Mouse (Mus musculus) layer of hippocampus, postnatal 14 days (tissue): Measurements from ENCODE around the gene Git1. TPM values are rescaled to one million over a fixed set of nuclear protein-coding genes. Genes with fewer than 3 reads are reported as not detected.

Experiments
- DNase-seq, 2 experiments: peaks; one replicate each; pipeline ENCODE4 v3.0.0; 2021 to 2022; ENCODE audit warnings: low spot score in 2 of 2, mixed read lengths in 1 of 2
- total RNA-seq, 2 experiments: library from RNA; stranded (reverse); gene quantifications; 2 replicates each; pipeline ENCODE4 v1.2.3; 2021

The Git1 gene
- total RNA-seq, 2 experiments from 2014 or later = 164 to 177 TPM

DNA sequence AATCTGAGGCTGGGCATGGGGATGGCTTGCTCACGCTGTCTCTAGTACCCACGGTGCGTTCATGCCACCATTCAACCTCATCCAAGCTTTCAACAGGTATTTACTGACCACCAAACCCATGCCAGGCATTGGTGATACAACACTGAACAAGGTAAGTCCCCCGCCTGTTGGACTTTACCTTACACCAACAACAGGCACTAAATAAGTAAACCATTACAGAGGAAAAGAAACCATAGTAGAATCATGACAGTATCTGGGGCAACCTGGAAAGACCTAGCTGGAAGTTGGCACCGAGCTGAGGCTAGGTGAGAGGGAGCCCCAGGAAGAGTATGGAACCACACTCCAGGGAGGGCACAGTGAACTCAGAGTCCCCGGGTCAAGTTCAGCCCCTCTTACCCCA, 16.5 kb upstream of the Git1 start:
- DNase-seq = no peak

DNA sequence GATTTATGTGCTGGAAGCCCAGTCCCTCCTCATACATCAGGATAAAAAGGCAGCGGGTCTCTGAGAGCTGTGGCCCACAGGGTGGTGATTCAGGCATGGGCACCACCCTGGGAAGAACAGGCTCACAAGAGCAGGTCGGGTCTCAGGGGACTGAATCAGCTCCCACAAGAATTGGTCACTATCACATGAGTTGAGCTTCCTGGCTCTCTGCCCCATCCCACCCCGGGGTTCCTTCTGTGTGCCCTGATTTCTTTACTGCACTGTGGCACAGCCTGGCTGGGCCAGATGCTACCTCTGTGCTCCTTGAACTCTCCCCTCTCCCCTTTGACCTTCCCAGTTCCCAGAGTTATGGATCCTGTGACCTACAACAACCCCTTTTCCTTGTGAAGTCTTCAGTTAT, 10.3 kb upstream of the Git1 start:
- no peak for DNase-seq

DNA sequence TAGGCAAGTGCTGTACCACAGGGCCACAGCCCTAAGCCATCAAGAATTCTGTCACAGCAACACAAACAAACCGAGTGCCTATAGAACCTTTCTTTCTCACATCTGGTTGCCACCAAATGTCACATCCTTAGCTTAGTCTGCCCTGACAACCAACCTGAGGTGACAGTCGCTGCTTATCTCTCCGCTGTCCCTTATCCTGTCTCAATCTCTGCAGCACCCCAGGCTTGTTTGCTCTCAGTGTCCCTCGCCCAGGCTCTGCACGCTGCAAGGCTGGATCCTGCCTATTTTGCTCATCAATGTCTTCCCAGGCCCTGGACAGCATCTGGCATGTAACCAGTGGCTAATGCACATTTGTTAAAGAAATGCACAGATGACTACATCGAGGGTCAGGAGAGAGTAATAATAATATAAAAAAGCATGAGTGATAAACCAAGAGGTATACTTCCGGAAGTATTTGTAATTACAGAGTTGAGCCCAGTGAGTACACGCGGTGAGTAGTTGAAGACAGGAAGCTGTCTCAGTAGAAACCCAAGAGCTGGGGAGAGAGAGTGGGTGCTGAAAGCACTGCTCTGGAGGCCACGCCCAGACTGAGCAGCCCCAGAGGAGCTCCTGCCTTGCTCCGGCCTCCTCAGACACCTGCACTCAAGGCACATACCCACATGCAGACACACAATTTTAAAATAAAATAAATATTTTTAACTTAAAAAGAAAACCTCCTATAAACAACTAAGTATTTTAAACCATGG, 9.7 kb upstream of the Git1 start:
- no peak for DNase-seq

DNA sequence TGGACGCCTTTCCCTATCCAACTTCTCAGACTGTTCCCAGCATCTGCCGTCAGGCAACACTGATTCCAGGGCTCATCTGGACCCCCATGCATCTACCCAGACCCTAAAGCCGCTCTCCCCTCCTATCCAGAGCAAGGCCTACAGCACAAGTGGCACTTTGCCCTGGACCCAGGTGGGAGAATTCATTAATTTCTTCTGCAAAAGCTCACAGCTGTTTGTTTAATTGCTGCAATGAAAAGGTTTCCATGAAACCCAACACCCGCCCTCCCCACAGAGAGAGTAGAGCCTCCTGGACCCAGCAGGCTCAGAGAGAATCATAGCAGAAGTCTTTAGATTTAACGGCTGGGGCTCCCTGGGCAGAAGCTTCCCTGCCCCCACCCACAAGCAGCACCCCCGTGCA, 8.1 kb upstream of the Git1 start:
- no peak for DNase-seq

DNA sequence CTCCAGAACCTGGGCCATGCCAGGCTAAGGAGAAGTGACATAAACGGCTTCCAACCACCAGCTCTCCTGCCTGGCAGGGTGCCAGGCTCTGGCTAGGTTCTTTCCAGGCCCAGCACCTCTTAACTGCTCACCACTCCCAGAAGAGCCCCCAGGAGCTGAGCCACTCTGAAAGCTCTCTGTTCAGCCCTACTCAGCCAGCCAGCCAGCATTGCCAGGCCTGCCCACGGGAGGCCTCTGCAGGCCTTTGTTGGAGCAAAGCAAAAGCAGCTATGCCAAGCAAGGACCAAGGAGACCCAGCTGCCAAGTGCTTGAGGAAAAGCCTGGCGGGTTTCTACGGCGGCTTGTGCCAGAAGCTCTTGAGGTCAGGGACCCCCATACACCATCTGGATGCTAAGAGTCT, 6.6 kb upstream of the Git1 start:
- peak; percentile 56 to 76 for DNase-seq

DNA sequence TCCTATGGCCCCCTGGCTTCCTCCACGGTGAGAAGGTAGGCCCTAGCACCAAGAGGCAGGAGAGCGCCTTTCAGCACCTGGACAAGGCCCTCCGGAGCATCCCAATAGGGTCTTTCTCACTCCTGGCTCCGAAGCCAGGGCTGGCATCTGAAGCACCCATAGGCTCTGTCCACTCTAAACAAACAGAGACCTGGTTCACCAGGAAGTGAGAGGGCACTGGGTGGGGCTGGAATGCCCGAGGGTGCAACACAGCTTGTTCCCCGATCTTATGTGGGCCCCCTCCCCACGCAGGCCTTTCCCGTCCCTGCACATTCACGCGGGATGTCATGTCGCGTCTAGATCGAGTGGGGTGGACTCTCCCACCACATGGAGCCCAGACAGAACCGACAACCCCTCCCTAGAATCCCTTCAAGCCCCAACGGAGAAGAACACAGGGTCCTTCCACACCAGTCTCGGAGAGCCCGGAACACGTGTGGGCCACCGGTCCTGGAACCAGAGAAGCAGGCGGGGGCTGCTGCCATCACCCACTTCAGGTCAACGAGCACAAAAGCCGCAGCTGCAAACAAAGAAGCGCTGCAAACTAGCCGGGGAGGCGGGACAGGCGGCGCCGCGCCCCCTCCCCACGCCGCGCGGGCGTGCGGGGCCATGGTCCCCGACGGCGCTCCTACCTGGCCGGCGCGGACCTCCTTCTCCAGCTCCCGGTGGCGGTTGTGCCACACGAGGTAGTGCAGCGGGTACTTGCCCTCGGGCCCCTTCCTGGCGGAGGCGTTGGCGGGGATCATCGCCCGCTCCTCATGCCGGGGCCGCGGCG, 4.4 kb upstream of the Git1 start:
- DNase-seq = no peak

DNA sequence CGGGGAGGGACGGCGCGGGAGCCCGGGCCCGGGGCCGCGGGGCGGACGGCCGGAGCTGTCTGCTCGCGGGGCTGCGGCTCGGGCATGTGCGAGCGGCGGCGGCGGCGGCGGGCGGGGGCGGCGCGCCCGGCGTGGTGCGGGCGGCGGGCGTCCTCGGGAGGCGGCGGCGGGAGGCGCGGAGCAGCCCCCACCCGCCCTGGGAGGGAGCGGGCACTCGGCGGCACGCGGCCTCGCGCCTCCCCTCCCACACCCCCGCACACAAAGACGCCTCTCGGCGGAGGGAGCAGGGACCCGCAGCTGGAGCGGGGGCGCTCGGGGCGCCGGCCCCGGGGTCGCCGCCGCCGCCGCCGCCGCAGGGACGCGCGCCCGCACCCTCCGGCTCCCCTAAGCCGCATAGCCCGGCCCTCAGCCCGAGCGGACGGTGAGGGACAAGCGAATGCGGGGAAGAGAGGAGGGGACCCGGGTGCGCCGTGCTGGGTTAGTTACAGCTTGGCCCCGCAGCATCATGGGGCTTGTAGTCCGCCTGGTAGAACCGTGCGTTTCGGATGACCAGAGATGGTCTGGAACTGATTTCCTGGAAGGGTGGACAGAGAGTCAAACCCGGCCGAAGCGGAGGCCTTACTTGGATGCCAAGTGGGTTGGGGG, 3.6 kb upstream of the Git1 start, which contains the start of gene Ankrd13b:
Gene Ankrd13b (minus strand): TSS at position 88 of the 645 bp plus-strand sequence.
- DNase-seq = peak; percentile 76 to 83

DNA sequence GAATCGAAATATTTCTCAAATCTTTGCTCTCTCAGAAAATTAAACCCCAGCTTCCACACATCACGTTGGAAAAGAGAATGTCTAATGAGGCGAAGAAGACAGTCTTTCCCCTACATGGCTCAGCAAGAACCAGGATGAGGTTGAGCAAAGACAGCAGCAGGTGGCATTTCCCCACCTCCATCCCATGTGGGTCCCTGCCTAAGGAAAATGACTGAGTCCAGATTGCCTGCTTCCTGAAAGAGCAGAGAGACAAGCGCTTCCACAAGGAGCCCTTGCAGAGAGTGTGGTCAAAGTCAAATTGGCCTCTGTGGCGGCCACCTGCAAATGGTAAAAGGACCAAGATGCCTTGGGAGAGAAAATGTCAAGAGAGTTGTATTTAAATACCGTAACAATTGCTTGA, 2.9 kb upstream of the Git1 start:
- no peak for DNase-seq

DNA sequence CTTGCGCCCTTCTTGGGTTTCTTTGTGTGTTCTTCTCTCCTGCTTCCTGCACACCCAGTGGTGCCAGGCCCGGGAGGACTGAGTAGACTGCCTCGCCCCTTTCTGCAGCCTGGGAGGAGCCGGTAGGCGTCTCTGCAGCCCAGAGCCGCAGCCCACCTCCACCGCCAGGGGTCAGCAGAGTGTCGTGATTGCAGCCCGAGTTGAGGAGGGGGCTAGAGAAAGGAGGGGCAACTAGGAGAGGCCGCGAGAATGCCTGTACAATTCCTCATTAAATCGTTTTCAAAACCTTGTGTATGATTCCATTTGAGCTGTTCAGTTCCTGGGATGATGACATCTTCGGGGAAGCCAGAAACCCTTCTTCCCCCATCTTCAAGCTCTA, 2.2 kb upstream of the Git1 start:
- DNase-seq = peak; percentile 93 to 94

DNA sequence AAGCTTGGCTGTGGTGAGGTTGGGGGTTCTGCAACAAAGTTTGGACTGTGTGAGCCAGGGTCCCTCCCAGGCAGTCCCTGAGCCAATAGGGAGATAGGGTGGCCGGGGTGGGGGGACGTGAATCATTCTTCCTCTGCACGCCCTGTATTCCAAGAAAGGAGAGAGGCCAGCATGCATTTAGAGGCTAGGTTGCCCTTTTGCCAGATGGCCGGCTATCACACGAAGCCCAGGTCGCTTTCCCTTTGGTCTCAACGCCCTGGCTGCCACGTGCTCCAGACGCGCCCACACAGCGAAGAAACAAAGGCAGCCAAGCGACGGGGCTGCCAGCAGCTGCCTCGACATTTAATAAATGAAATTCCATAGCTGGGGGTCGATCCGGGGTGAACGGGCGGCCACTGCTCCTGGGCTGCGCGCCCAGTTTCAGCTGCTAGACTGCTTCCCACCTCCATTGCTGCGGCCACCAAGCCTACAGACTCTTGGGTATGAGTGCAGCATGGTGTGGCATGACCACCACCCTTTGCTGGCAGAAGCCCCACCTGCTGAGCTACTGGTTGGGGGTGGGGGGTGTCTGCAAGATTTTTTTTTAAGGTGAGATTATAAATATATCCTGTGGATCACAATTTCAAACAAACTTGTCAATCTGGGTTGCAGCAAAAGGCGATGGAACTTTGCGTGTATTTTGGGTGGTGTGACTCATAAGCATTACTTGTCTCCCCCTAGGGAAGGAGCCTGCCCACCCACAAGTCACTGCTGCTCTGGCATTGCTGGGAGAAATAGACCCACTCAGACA, 1.7 kb upstream of the Git1 start:
- DNase-seq = no peak

DNA sequence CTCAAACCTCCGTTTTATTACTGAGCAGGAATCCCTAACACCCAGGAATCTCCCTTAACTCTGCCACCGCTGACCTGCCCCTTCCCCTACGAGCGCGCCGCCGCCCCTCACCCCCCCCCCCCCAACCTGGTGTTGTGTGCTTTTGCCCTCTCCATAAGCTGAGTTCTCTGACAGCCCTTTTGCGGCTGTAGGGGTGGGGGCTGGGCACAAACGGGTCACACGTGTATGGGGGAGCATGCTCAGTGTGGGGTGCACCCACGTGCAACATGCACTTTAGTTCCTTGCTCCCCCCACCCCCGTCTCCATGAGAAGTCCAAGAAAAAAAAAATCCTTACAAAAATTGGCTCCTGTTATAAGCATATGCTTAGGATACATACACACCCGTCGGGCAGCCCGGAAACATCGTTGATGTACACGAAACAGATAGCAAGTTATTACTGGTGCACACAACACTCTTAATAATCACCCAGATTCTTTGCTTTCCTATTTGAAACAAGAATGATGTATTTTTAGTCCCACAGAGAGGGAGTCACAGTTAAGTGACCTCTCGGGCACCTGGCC, 971 bp upstream of the Git1 start:
- DNase-seq = peak in 1 of 2 experiments; percentile 70

DNA sequence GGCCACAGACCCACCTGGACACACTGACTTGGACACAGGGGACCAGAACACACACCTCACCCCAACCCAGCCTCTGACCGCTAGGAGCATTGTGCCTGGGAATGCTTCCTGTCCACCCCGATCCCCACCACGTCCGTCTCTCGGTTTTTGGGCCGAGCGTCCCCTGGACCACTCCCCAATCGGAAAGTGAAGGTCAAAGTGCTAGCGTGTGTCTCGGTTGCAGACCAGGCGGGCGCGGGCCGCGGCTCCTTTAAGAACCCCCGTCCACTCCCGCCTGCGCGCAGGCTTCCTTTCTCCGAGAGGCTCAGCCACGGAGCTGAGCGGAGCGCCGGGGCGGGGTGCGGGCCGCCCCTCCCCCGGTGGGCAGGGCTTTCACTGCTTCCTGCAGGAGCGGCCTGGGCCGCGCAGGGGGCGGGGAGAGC, 440 bp upstream of the Git1 start:
- DNase-seq = peak; percentile 84 to 93

DNA sequence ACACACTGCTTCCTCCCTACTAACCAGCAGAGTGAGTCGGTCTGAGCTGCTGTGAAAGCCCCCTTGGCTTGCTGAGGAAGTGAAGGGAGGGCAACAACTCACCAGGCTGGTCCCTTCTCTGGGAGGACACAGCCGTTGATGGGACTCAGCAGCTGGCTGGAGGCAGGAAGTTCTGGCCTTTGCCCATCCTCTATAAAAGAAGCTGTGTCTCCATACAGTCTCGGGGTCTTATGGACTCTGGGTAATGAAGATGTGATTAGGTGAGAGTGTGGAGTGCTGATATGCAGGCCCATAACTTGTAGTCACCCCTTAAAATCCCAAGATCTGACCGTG, 948 bp downstream of the Git1 start:
- DNase-seq = no peak

DNA sequence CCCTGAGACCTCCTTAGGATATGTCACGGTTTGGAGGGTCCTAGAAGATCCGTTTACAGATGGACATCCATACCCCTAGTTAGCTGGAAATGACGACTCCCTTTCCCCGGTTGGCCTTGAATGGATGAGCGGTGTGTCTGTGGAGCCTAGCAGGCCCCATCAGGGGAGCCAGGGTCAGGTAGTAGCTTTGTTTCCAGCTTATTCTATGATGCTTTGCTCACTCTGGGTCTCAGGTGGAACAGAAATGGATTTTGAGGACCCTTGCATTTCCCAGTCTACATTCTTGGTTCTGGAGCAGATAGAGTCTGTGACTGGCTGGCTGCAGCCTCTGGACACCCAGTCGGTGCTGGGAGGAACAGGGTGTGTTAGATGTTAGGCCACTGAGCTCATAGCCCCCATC, 1.4 kb downstream of the Git1 start:
- no peak for DNase-seq

DNA sequence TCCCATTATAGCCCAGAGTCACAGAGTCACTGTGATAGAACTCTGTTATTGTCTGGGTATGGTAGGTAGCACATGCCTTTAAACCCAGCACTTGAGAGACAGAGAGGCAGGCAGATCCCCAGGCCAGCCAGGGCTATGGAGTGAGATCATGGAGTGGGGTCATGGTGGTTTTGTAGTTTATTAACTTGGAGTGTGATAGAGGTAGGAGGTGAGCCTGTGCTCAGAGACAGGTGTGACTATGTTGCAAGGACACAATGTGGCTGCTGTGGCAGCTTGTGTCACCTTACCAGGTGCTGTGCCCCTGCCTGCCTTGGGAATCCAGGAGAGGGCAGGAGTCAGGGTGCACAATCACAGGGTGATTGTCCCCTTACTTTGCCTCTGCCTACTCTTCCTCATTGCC, 2.1 kb downstream of the Git1 start:
- no peak for DNase-seq

DNA sequence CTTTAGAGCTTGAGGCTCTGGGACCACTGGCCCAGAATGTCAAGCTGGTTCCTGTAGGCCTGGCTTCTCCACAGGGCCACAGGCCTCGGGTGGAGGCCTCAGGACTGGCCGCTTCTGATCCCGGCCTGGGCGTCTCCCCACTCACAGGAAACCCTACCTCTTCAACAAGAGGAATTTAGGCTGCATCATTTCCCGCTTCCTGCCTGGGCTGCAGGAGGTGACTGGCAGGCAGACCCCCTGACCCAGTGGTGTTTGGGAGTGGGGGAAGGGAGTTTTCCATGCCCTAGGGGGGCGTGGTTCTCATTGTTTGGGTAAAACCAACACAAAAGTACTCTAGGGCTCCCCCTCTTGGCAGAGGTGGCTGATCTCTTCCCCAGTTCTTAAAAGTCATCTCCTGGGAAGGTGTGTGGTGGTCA, 4.0 kb downstream of the Git1 start:
- DNase-seq = no peak

DNA sequence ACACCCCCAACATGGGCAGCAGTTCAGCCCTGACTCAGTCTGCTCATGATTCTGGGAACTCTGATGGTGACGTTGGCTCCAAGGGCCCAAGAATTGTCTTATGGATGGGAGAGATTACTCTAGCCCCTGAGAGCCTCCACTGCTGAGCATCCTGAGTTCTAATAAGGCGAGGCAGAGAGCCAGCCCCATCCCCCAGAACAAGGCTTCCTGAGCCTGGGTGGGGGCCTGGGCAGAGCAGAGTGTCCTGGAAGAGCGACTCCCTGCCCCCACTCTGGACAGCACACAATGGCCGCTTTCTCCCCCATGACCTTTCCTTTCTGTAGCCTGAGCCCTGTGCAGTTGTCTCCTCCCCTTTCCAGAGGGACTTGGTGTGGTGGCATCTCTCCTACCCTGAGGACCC, 4.5 kb downstream of the Git1 start:
- no peak for DNase-seq

DNA sequence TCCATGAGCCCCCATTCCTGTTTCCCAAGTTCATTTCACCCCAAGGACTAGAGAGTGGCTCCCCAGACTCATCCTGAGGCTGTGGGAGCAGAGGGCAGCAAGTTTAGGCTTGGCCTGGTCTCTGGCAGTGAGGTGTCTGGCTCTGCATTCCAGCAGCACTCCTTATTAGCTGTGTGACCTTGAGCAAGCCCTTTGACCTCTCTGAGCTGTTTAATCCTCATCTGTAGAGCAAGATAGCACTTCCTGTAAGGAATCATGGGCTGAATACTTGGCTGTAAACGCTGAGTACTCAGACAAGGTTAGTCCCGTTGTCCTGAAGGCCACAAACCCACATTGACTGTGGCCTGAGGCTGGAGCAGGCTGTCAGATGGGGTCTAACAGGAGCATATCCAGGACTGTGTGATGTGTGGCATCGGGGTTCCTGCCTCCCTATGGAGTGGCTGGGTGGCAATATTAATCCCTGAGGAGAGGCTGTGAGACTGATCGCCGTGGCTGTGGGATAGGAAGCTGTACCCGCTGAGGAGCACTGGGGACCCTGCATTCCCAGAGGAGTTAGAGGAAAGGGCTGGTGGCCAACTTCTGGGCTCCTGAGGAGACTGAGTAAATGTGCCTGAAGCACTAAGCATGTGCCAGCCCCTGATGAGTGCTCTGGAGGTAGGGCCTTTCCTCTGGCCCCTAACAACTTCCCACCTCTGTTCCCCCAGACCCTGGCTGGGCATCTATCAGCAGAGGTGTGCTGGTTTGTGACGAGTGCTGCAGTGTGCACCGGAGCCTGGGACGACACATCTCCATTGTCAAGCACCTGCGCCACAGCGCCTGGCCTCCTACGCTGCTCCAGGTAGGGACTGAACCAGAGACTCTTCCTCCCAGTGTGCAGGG, 5.1 kb downstream of the Git1 start:
- DNase-seq = no peak

DNA sequence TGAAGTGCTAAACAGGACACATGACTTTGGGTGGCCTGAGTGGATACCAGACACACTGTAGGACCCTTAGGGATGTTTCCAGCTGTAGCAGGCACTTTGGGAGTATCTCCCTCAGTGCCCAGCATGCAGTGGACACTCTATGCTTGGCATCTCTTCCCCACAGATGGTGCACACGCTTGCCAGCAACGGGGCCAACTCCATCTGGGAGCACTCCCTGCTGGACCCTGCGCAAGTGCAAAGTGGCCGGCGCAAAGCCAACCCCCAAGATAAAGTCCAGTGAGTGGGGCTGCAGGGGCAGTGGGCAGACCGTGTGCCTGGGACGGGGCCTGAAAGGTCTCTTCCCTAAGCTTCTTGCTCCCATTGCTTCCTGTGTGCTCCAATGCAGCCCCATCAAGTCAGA, 6.0 kb downstream of the Git1 start:
- DNase-seq = no peak
